Mouse (Mus musculus) gastrocnemius, postnatal 36 days (tissue): ENCODE measurements around the gene Lmntd1. TPM values are rescaled to one million over a fixed set of nuclear protein-coding genes. Genes with fewer than 3 reads are reported as not detected.
A peak's percentile ranks its signal among the peaks of the same experiment; 100 is the strongest.

Source experiments
- DNase-seq, 2 experiments: peaks; one replicate each; pipeline ENCODE4 v3.0.0; 2022
- intact Hi-C: fragments of 180-260 bp; cut with DNase I; formaldehyde crosslinking; loops from one replicate; pipeline ENCODE4 v1.15.1; 2025
- total RNA-seq, 2 experiments: library from RNA; stranded (reverse); gene quantifications; 2 replicates each; pipeline ENCODE4 v1.2.3; 2021

Gene Lmntd1
- total RNA-seq, 2 experiments from 2014 or later = not detected

DNA sequence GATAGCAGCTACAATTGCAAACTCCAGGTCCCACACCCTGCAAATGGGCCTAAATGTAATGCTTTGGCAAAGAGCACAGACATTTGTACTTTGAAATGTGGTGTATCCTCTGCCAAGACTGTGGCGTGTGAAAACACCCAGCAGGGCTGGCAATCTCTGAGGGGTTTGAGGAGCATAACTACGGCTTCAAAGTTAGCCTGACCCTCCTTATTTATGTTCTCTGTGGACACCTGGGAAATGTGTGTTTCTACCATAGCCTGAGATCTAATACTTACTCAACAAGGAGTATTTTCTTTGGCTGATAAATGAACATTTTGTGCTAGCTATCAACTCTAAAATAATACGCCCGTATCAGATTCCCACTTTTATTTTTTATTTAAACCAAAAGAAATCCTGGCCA lies 168.7 kb downstream of the Lmntd1 start:
- DNase-seq = peak in 1 of 2 experiments; percentile 12
- intact Hi-C loops = no loop called here

DNA sequence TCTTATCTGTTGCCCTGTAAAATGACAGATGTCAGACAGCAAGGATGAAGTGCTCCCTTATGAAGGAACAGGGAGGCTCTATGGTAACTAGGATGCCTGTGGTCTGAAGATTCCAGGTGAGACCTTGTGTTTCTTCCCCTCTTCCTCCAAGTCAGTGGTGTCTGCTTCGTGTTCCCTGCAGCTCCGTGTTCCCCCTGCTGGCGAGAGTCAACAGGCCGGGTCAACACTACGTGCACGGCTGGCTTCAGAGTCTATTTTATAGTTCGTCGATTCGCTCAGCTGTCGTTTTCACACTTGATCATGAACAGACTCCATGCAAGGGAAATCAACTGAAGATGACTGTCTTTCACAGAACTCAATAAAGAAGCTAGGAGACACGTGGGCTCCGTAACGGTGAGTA lies 171.3 kb downstream of the Lmntd1 start:
- intact Hi-C loops = no loop called here
- no peak for DNase-seq

- intact Hi-C loops = no loop called here
- no peak for DNase-seq
Observed at GRCm38 (mm10) chr6:145441416-145442110, 172.6 kb downstream of the Lmntd1 start.

GRCm38 (mm10) chr6:145438851-145439250 lies 175.3 kb downstream of the Lmntd1 start:
- DNase-seq = no peak
- intact Hi-C loops = no loop called here

- intact Hi-C loops = no loop called here
- no peak for DNase-seq
Observed at GRCm38 (mm10) chr6:145435764-145436163, 178.4 kb downstream of the Lmntd1 start.

GRCm38 (mm10) chr6:145435156-145435555 lies 179.0 kb downstream of the Lmntd1 start:
- DNase-seq = no peak
- intact Hi-C loops = no loop called here

DNA sequence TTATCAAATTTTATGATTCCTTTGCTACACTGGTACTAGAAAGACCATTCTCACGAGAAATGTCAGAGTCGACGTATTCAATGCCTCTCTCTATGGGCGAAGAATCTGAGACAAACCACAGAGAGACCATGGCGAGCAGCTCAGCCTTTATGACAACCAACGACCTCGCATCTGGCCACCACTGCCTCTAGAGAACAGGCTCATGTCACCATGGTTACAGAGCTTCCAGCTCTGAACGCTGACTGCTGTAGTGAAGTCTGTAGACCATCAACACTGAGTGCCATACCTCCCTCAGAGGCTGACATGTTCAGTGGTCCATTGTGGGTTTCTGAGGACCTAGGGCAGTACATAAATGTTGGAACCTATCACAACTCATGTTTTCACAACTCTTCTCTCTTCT lies 180.2 kb downstream of the Lmntd1 start:
- intact Hi-C loops = no loop called here
- DNase-seq = no peak

GRCm38 (mm10) chr6:145432711-145433708 lies 181.1 kb downstream of the Lmntd1 start:
- intact Hi-C loops = no loop called here
- DNase-seq = no peak

DNA sequence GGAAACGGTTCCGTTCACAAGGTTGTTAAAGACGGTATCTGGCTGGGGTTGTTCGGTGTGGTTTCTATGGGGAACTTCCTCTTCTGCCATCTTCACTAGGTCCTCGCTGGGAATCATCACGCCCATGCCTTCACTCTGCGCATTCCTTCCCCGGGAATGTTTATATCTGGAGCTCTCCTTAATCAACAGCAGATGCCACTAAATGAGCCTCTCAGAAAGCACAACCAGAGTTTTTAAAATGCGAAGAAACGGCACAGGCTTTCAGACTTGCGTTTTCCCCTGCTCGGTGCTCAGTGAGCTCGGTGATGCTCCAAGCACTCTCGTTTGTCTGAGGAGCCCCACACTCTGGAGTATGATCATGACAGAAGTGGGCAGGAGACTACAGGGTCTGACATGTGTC lies 182.4 kb downstream of the Lmntd1 start:
- intact Hi-C loops = no loop called here
- no peak for DNase-seq

- DNase-seq = no peak
- intact Hi-C loops = no loop called here
Observed at GRCm38 (mm10) chr6:145427411-145427810, 186.7 kb downstream of the Lmntd1 start.

DNA sequence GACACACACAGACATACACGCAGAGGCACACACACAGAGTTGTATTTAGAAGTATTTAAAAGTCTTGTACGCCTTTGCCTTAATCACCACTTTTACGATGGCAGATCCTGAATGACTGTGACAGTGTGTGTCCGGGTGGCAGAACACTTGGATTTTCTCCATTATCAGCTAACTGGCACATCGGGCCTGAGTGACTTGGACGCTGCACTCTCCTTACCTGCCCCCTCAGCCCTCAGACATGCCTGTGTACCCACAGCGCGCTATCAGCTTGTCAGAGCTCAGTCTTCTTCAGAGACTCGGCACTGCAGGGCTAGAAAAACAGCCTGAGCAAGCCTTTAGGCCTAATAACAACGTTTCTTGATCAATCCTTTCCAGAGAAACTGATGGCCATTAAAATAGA lies 187.6 kb downstream of the Lmntd1 start:
- no peak for DNase-seq
- intact Hi-C loops = no loop called here

DNA sequence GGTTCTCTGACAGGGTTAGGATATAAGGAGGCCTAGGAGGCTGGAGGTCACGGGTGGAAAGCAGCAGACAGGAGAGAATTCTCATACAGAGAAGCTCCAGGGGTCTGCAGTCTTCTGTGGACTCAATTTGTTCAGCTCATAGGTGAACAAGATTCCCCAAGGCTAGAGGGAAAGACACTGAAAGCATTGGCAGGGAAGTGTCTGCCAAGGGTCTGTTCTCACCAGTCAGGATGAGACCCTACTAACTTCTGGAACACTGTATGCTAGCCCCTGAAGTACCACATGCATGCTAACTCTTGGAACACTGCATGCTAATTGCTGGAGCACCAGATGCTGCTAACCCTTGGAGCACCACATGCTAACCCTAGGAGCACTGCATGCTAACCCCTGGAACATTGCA lies 190.0 kb downstream of the Lmntd1 start:
- no peak for DNase-seq
- intact Hi-C loops = no loop called here

DNA sequence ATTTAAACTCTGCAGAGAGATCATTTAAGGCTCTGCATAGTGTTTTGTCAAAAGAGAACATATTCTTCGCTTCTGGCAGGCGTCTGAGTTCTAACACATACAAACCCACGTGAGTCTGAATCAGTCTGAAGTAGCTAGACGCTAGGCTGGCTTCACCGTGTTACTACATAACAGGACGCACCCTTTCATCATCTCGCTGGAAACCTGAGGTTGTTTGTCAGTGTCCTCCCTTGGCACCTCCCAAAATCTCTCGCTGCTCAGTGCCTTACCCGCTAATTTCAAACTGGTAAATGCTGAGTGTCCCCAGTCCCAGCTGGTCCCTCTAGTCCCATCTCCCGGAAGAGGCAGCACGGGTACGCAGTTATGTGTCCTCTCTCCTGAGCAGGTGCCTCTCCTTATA lies 190.6 kb downstream of the Lmntd1 start:
- intact Hi-C loops = no loop called here
- DNase-seq = no peak

DNA sequence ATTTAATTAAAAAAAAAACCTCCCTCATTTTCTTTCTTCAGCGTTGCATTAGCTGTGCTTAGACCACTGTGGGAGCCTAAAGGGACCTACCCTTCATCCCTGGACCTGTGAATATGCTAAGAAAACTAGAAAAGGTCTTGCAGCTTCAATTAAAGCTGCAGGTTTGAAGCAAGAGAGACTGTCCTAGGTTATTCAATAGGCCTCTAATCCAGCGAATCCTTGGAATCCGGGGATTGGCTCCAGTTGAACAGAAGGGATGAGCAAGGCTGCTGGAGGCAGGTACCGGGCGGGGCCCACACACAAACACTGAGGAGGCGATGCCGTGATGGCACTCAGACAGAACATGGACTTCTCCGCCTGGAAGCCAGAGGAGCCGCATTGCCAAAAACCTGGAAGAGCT lies 192.5 kb downstream of the Lmntd1 start:
- no peak for DNase-seq

GRCm38 (mm10) chr6:145420407-145420806 lies 193.7 kb downstream of the Lmntd1 start:
- intact Hi-C loops = no loop called here
- DNase-seq = no peak

More for the DNA sequence above, 192.5 kb downstream of the Lmntd1 start:
- intact Hi-C loops = no loop called here

- DNase-seq = no peak
- intact Hi-C loops = loop anchor here (5.0 kb wide), 1 partner anchor 373 kb away; no protein-coding TSS in a partner anchor
Observed at GRCm38 (mm10) chr6:145418856-145419255, 195.3 kb downstream of the Lmntd1 start.

DNA sequence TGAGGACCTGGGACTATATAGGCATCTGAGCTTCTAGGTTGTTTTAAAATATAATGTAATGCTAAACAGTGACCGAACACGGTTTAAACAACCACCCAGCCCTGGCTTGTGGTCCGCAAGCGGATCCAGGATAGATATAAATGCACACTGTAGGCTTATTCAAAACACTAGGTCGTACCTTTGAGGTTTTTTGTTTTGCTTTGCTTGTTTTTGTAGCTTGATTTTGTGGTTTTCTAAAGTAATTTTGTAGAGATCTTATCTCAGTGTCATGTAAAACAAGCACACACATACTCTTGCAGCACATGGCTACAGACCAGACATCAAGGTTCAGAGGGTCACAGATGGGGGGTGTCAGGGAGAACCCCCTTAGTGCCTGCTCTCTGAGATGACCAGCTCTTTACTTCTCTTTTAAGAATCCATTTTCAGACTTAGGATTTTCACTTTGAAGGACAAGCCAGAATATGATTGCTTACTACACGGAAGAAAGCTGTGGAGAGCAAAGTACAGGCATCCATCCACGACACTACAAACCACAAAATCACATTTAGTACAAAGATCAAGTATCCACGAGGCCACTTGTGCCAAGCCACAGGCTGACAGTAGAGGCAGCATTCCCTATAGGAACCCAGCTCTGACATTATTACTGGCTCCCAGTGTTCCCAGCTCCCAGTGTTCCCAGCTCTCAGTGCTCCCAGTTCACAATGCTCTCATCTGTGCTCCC lies 196.2 kb downstream of the Lmntd1 start:
- intact Hi-C loops = loop anchor here (2.0 to 5.0 kb wide), 2 partner anchors 374 to 407 kb away; no protein-coding TSS in a partner anchor

GRCm38 (mm10) chr6:145417014-145417719 lies 197.0 kb downstream of the Lmntd1 start:
- DNase-seq = peak in 1 of 2 experiments; percentile 48
- intact Hi-C loops = loop anchor here (2.0 to 5.0 kb wide), 2 partner anchors 375 to 408 kb away; no protein-coding TSS in a partner anchor

More for the DNA sequence above, 196.2 kb downstream of the Lmntd1 start:
- no peak for DNase-seq

- intact Hi-C loops = no loop called here
- no peak for DNase-seq
Observed at GRCm38 (mm10) chr6:145404369-145405051, 209.6 kb downstream of the Lmntd1 start.
